Mouse (Mus musculus): ENCODE results near the gene Lrguk. TPM values are rescaled to one million over a fixed set of nuclear protein-coding genes. Genes with fewer than 3 reads are reported as not detected.

Lrguk gene
- polyA plus RNA-seq, 1 experiment, result 0.88 TPM

GRCm38 (mm10) chr6:34071936-34072335 lies 42.7 kb downstream of the Lrguk start:
- TF ChIP-seq CTCF (IDR thresholded peaks at IDR 0.05; ENCODE audit: borderline replicate concordance, extremely low read depth, insufficient read depth, insufficient read length), result no peak
- no peak for TF ChIP-seq POLR2A (IDR thresholded peaks at IDR 0.05; ENCODE audit: borderline replicate concordance, extremely low read depth, insufficient read depth, insufficient read length, poor library complexity, severe bottlenecking)
- no peak for DNase-seq (ENCODE audit: low read depth)

- TF ChIP-seq CTCF (IDR thresholded peaks at IDR 0.05; ENCODE audit: borderline replicate concordance, extremely low read depth, insufficient read depth, insufficient read length), result no peak
- no peak for TF ChIP-seq POLR2A (IDR thresholded peaks at IDR 0.05; ENCODE audit: borderline replicate concordance, extremely low read depth, insufficient read depth, insufficient read length, poor library complexity, severe bottlenecking)
Measured at GRCm38 (mm10) chr6:34073931-34074442, 44.7 kb downstream of the Lrguk start.

DNA sequence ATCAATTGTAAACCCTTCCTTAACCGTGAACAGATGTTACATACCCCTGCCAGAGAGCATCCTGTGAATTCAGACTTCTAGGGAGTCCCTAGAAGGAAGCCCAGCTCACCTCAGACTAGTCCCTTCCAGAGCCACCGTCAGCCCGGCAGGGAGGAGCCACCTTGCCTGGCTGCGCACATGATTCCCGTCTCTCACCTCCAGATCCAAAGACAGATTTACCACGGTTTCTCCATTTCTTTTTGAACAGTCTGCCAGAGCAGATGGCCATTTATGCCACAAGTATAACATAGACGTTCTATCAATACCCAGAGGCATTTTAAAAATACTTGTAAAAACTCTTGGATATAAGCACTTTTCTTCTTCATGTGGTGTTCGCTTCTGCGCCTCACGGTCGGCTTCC lies 46.3 kb downstream of the Lrguk start:
- DNase-seq (ENCODE audit: low read depth), result peak; percentile 76
- TF ChIP-seq POLR2A (IDR thresholded peaks at IDR 0.05; ENCODE audit: borderline replicate concordance, extremely low read depth, insufficient read depth, insufficient read length, poor library complexity, severe bottlenecking) (no peak), CTCF (IDR thresholded peaks at IDR 0.05; ENCODE audit: borderline replicate concordance, extremely low read depth, insufficient read depth, insufficient read length) (no peak)

More at GRCm38 (mm10) chr6:34073931-34074442, 44.7 kb downstream of the Lrguk start:
- DNase-seq (ENCODE audit: low read depth), result no peak

DNA sequence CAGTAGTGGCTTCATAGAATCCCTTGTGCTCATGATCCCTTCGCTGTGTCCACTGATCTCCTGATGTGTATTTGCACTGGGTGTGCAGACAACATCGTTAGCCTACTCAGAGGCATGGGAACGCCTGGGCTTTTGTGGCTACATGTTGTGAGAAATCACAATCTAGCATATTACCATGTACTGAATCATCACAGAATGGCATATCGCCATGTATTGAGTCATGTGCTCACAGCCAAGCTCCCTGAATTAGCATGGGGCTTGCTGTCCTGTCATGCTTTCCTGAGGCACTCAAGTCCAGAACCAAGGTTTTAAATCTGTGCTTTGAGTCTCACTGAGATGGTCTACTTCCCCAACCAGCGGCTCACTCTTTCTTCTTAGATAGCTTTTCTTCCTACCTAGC lies 54.2 kb downstream of the Lrguk start:
- DNase-seq (ENCODE audit: low read depth), result peak; percentile 32
- TF ChIP-seq CTCF (IDR thresholded peaks at IDR 0.05; ENCODE audit: borderline replicate concordance, extremely low read depth, insufficient read depth, insufficient read length), result no peak
- TF ChIP-seq POLR2A (IDR thresholded peaks at IDR 0.05; ENCODE audit: borderline replicate concordance, extremely low read depth, insufficient read depth, insufficient read length, poor library complexity, severe bottlenecking), result no peak

GRCm38 (mm10) chr6:34087701-34088100 lies 58.5 kb downstream of the Lrguk start:
- TF ChIP-seq CTCF (IDR thresholded peaks at IDR 0.05; ENCODE audit: borderline replicate concordance, extremely low read depth, insufficient read depth, insufficient read length) (no peak), POLR2A (IDR thresholded peaks at IDR 0.05; ENCODE audit: borderline replicate concordance, extremely low read depth, insufficient read depth, insufficient read length, poor library complexity, severe bottlenecking) (no peak)
- DNase-seq (ENCODE audit: low read depth), result no peak

DNA sequence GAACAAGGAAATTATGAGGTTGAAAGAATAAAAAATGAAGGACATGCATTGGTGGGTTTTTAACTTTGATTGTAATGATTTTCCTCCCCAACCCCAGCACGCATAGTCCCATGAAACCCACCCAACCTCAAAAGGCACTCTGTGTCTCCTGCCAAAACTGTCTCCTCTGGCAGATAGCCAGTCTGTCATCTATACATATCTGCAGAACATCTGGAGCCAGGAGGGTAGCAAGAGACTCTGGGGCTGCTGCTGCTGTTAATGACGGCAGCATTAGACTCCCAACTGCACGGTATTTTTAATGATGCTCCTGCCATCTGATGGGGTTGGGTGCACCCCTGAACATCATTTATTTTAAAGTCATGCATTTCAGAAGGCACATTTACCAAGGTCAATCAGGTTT lies 59.7 kb downstream of the Lrguk start:
- DNase-seq (ENCODE audit: low read depth), result no peak
- TF ChIP-seq POLR2A (IDR thresholded peaks at IDR 0.05; ENCODE audit: borderline replicate concordance, extremely low read depth, insufficient read depth, insufficient read length, poor library complexity, severe bottlenecking) (no peak), CTCF (IDR thresholded peaks at IDR 0.05; ENCODE audit: borderline replicate concordance, extremely low read depth, insufficient read depth, insufficient read length) (no peak)

DNA sequence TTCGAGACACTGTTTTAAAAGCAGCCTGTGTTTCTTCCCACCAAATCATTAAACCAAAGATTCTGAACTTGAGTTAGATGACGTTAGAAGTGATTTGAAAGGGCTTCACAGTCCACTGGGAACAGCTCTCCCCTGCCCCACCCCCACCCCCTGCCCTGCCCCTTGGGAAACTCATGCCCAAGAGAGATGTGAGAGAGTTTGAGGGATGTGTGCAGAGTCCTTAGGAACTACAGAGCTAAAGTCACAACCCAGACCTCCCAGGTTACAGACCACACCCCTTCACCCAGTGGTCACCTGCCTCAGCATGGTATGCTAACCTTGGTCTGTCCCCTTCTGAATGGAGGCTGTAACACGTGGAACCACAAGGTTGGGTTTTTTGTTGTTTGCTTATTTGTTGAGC lies 62.3 kb downstream of the Lrguk start:
- no peak for DNase-seq (ENCODE audit: low read depth)
- no peak for TF ChIP-seq CTCF (IDR thresholded peaks at IDR 0.05; ENCODE audit: borderline replicate concordance, extremely low read depth, insufficient read depth, insufficient read length)
- TF ChIP-seq POLR2A (IDR thresholded peaks at IDR 0.05; ENCODE audit: borderline replicate concordance, extremely low read depth, insufficient read depth, insufficient read length, poor library complexity, severe bottlenecking), result no peak

- TF ChIP-seq POLR2A (IDR thresholded peaks at IDR 0.05; ENCODE audit: borderline replicate concordance, extremely low read depth, insufficient read depth, insufficient read length, poor library complexity, severe bottlenecking) (no peak), CTCF (IDR thresholded peaks at IDR 0.05; ENCODE audit: borderline replicate concordance, extremely low read depth, insufficient read depth, insufficient read length) (no peak)
- DNase-seq (ENCODE audit: low read depth), result no peak
Measured at GRCm38 (mm10) chr6:34096274-34096673, 67.0 kb downstream of the Lrguk start.

- TF ChIP-seq CTCF (IDR thresholded peaks at IDR 0.05; ENCODE audit: borderline replicate concordance, extremely low read depth, insufficient read depth, insufficient read length) (no peak), POLR2A (IDR thresholded peaks at IDR 0.05; ENCODE audit: borderline replicate concordance, extremely low read depth, insufficient read depth, insufficient read length, poor library complexity, severe bottlenecking) (no peak)
- no peak for DNase-seq (ENCODE audit: low read depth)
Measured at GRCm38 (mm10) chr6:34096905-34097304, 67.7 kb downstream of the Lrguk start.

DNA sequence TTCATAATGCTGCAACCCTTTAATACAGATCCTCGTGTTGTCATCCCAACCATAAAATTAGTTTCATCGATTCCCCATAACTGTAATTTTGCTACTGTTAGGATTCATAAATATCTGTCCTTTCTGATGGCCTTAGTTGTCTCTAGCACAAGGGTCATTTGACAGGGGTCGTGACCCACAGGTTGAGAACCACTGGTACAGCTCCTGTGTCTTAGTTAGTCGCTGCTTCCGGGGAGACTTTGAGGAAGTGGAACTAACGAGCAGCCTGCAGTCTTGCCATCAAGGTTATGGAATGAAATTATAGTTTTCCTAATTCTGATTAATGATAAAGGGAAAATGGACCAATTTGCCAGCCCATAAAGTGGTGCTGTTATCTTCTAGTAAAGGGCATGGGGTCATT lies 70.5 kb downstream of the Lrguk start:
- TF ChIP-seq POLR2A (IDR thresholded peaks at IDR 0.05; ENCODE audit: borderline replicate concordance, extremely low read depth, insufficient read depth, insufficient read length, poor library complexity, severe bottlenecking), result no peak
- TF ChIP-seq CTCF (IDR thresholded peaks at IDR 0.05; ENCODE audit: borderline replicate concordance, extremely low read depth, insufficient read depth, insufficient read length), result no peak
- DNase-seq (ENCODE audit: low read depth), result no peak

GRCm38 (mm10) chr6:34101531-34102396 lies 72.5 kb downstream of the Lrguk start:
- no peak for DNase-seq (ENCODE audit: low read depth)
- TF ChIP-seq CTCF (IDR thresholded peaks at IDR 0.05; ENCODE audit: borderline replicate concordance, extremely low read depth, insufficient read depth, insufficient read length) (no peak), POLR2A (IDR thresholded peaks at IDR 0.05; ENCODE audit: borderline replicate concordance, extremely low read depth, insufficient read depth, insufficient read length, poor library complexity, severe bottlenecking) (no peak)
